Mouse (Mus musculus) fibroblast of lung, adult 2 months (primary cell): ENCODE measurements around the gene Dnajc12.
"Not testable (repeated sequence)": the region's sequence is repeated elsewhere in the genome, so short reads cannot be mapped to it uniquely, and the experiment has no call there.

ENCODE experiments used
- DNase-seq: peaks from one replicate; pipeline ENCODE4 v3.0.0-alpha.2; 2011; ENCODE audit warnings: low read depth

Gene Dnajc12

GRCm38 (mm10) chr10:63382372-63383279 lies at the start of gene Dnajc12:
Dnajc12 (plus strand) TSS chr10:63382443.
- peak; percentile 91 for DNase-seq

DNA sequence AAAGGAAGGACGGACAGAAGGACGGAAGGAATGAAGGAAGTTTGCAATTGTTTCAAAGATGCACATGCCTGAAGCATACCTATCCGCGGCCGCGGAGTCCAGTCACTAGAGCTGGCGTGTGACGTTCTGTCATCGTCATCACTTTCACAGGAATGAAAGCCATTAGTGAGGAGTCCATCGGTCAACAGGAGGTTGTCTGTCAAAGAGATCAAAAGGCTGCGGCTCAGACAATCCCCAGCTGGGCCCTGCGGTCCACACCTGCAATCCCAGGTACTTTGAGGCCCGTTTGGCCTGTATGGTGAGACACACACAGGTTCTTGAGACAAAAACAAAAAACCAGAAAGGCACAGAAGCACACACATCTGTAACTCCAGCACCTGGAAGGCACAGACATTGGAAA lies 45.3 kb upstream of the Dnajc12 start:
- DNase-seq, result no peak

GRCm38 (mm10) chr10:63337326-63337725 lies 44.9 kb upstream of the Dnajc12 start:
- no peak for DNase-seq

DNA sequence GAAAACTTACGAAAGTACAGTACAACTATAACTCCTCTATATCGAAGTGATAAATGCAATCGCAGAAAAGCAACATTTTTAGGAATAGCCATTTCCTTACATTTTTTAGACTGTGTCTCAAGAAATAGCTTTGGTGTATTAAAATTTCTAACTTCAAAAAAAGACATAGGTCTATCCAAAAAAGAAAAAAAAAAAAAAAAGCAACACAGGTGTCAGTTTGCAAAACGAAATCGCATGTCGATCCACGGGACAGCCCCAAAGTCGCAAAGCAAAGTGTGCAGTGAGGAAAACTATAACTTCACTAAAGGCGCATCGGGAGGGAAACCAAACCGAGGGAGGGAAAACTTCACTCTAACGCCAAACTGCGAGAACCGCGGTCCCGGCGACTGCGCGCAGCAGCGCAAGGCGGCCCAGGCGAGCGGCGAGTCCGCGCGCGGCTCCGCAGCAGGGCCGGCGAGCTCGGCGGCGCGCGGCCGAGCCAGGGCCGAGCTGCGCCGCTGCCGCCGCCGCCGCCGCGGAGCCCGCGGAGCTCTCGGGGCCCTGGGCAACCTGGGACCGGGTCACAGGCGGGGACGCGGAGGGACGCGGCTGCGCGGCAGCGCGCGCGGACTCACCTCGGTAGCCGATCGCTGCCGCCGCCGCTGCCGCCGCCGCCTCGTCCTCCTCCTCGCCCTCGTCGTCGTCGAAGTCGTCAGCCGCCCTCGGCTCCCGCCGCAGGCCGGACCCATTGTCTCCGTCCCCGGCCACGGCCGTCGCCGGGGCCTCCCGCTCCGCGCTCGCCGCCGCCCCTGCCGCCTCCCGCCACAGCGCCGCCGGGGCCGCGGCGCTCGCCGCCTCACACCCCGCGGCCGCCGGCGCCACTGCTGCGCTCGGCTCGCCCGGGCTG lies 44.0 kb upstream of the Dnajc12 start:
- DNase-seq, result peak; percentile 6

DNA sequence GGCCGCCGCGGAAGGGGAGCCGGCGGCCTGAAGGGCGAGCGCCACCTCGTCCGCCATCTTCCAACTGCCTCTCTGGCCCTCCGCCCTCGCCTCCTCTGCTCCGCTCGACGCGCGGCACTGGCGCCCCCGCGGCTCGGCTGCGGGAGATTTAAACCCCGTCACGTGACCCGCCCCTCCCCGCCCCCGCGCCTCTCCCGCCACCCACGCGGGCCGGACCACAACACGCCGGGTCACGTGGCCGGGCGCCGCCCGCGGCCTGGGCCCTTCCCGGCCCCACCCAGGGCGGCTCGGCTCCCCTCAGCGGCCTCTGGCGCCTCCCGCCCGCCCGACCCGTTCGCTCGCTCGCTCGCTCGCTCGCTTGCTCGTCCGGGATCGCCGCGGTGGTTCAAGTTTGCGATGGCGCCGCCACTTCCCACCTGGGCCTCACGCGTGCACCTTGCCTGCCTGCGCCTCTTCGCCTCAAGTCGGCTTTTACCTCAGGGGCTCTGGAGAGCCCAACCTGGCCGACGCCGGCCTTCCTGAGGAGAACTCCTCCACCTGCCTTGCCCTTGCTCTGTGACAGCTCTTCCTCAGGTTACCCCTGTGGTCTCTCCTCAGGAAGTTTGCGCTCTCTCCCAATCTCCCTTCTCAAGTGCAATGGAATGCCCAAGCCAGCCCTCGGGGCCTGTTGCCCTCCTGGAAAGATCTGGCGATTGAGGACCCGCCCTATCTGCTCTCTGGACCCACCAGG lies 43.2 kb upstream of the Dnajc12 start:
- peak; percentile 29 for DNase-seq

DNA sequence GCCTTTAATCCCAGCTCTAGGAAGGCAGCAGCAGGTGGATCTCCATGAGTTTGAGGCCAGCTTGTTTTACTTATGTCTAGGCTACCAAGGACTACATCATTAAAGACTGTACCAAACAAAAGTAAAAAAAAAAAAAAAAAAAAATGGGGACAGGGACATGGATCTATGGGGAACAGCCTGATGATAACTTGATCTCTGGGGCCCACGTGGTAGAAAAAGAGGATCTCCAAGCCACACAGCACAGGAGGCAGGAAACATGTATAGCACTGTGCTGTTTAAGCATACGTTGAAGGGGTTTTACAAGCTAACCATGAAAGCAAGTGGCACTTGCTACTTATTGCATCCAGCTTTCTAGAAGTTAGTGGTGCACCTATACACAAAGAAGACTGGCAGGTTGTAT lies 40.9 kb upstream of the Dnajc12 start:
- DNase-seq, result no peak

- no peak for DNase-seq
Observed at GRCm38 (mm10) chr10:63344751-63345150, 37.5 kb upstream of the Dnajc12 start.

DNA sequence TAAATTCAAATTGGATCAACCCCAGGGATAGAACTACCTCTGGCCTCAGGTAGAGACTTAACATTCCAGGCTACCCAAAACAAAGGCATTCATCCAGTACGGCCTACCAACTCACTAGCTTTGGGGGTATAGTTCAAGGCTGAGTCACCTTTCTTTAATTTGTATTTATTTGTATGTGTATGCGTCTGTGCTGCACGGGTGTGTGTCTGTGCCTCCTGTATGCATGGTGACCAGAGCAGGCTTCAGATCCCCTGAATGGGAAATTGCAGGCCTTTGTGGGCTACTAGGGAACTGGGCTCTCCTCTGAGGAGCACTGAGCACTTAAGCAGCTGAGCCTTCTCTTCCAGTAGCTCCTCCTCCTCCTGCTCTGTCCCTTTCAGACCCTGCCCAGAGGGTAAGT lies 34.0 kb upstream of the Dnajc12 start:
- DNase-seq, result no peak

- no peak for DNase-seq
Observed at GRCm38 (mm10) chr10:63350666-63351065, 31.6 kb upstream of the Dnajc12 start.

DNA sequence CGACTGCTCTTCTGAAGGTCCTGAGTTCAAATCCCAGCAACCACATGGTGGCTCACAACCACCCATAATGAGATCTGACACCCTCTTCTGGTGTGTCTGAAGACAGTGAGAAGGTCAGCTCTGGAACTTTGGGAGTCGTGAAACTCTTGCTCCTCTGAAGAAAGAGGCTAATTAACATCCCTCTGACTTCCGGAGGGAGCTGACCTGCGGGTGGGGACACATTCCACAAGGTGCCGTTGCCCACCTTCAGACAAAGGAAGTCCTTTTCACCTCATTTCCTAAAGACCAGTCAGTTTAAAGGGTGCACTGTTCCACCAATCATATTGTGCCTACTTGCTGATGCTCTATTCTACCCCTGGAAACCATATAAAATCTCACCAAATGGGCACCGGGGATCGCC lies 31.1 kb upstream of the Dnajc12 start:
- not testable (repeated sequence) for DNase-seq

DNA sequence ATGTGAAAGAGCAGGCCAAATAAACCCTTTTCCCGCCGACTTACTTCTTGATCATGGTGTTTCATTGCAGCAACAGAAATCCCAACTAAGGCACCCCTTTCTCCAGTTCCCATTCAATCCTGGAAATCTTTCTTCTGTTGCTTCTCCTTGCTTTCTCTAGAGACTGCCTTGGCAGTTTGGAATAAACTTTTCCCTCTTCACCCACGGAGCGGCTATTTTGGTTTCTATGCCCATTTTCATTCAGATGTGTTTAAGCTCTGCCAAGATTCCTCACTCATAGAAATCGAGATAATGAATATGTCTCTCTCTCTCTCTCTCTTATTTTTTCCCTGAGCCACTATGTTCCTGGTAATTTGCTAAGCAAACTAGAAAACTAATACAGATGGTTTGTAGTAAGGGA lies 30.1 kb upstream of the Dnajc12 start:
- DNase-seq, result no peak

GRCm38 (mm10) chr10:63360502-63360901 lies 21.7 kb upstream of the Dnajc12 start:
- no peak for DNase-seq

DNA sequence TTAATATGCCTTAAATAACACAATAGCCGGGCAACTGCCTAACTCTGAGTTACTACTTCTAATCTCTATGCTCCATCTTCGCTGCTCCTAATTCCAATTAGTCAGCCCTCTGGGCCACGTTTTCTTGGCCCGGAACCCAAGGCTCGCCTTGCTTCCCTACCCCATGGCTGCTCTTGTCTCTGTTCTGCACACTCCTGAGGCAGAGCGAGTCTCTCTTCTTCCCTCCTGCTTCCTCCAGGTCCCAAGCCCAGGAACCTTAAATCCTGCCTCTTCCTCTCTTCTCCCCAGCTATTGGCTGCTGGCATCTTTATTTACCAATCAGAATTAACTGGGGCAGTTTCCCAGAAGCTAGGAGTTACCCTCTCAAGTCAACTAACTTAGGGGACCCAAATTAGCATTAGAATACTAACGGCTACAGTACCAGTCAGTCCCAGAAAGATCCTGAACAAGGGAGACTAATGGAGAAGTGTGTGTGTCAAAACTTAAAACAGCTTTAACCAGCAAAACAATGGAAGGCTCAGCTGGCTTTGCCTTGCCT lies 16.3 kb upstream of the Dnajc12 start:
- no peak for DNase-seq

- DNase-seq, result no peak
Observed at GRCm38 (mm10) chr10:63367386-63367785, 14.9 kb upstream of the Dnajc12 start.

DNA sequence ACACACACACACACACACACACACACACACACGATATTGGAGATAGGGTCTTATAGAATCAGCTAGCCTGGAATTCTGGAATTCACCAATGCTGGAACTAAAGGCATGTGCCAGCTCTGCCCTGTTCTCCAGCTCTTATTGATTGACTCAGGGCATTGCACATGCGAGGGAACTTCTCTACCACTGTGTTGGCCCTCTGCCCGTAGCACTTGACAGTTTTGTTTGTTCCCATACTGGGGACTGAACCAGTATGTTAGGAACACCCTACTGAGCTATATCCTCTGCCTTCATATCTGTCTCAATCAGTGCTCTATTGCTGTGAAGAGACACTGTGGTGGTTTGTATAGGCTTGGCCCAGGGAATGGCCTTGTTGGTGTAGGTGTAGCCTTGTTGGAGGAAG lies 14.2 kb upstream of the Dnajc12 start:
- no peak for DNase-seq

GRCm38 (mm10) chr10:63376303-63376702 lies 5.9 kb upstream of the Dnajc12 start:
- DNase-seq, result no peak

DNA sequence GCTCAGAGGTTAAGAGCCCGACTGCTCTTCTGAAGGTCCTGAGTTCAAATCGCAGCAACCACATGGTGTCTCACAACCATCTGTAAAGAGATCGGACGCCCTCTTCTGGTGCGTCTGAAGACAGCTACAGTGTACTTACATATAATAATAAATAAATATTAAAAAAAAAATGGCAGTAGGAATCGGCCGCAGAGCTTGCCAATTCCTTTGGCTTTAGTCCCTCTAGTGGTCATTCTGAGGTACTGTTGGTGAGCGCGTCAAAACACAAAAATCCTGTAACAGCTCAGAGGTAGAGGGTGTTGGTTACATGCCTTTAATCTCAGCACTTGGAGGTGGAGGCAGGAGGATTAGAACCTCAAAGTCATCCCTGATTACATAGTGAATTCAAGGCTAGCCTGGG lies 4.8 kb upstream of the Dnajc12 start:
- DNase-seq, result peak; percentile 34

GRCm38 (mm10) chr10:63378948-63379680 lies 3.1 kb upstream of the Dnajc12 start:
- DNase-seq, result no peak

- DNase-seq, result no peak
Observed at GRCm38 (mm10) chr10:63381498-63382280, 554 bp upstream of the Dnajc12 start, which contains the start of gene Sirt1. Sirt1 (minus strand) TSS chr10:63381704.

- DNase-seq, result not testable (repeated sequence)
Observed at GRCm38 (mm10) chr10:63385897-63386296, 3.7 kb downstream of the Dnajc12 start.
